Mouse (Mus musculus): ENCODE results near the gene Ampd1. TPM values are rescaled to one million over a fixed set of nuclear protein-coding genes. Genes with fewer than 3 reads are reported as not detected.

Ampd1 gene
- total RNA-seq (2015; ENCODE audit: low replicate concordance) (not detected in 2 replicates), total RNA-seq (2017; ENCODE audit: low replicate concordance) (not detected in 2 replicates)

DNA sequence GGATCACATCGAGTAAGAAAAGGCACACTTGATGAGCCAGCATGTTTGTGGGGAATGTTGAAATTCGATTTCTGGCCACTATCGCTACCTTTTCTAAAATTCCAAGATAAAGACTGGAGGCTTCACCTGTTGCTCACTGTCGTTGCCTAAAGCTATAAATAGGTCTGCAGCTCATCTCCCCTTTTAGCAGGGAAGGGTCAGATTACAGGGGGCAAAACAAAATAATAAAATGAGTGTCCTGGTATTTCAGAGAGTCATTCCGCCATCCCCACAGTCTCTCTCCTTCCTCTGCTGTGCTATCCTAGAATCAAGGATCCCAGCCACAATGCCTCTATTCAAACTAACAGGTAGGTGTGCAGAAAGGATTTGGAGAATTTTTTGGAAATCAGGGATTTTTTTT is at the start of gene Ampd1:
Ampd1 (plus strand) TSS at position 244 of the 400 bp plus-strand sequence.
- ATAC-seq (replicated peaks; ENCODE audit: low FRiP score, poor library complexity, severe bottlenecking): no peak

DNA sequence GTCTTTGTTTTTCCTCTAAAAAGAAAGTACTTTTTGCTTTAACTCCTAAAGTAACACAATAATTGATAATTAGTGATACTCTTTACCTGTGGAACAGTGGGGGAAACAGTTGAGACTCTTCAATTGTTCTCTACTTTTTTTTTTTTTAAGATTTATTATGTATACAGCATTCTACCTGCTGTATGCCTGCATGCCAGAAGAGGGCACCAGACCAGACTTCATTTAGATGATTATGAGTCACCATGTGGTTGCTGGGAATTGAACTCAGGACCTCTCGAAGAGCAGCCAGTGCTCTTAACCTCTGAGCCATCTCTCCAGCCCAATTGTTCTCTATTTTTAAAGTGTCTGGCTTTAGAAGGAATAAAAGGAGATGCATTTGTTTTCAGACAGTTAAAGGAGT is 47.6 kb upstream of the Ampd1 start:
- ATAC-seq (replicated peaks; ENCODE audit: low FRiP score, poor library complexity, severe bottlenecking): no peak; the same call in 1 of the 2 replicates

DNA sequence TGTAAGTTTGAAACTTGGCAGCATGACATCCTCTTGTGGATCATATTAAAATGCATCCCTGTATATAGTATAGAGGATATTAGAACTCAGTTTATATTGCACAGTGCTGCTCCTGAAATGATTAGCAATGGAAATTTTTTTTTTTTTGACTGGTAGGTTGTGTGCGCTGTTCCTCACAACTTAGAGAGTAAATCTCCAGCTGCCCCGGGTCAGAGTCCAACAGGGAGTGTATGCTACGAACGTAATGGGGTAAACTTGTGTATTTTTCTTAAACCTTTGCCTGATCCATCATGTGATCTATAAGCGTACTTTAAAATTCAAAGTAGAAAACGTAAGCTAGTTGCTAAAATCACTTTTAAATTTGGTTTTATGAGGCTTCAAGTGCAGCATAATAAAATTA is 33.5 kb upstream of the Ampd1 start:
- no peak for ATAC-seq (replicated peaks; ENCODE audit: low FRiP score, poor library complexity, severe bottlenecking)

DNA sequence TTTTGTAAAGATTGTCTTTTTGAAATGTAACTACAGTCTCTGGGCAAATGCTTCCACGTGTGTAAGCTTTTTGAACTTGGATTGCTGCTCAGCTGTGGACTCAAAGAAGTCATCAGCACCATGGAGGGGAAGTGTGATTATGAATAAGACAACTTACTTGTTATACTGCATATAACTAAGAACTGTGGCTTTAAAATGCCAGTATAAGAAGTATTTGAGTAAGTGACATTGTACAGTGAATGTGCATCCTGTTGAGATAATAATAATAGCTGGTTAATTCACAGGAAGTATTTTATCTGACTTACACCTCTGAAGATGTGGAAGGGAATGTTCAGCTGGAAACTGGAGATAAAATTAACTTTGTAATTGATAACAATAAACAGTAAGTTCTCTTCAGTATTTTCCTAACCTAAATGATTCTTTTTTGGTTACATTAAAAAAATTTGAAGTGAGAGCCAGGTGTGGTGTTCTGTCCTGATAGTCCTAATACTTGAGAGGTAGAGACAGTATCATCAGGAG is 32.9 kb upstream of the Ampd1 start:
- no peak for ATAC-seq (replicated peaks; ENCODE audit: low FRiP score, poor library complexity, severe bottlenecking)

DNA sequence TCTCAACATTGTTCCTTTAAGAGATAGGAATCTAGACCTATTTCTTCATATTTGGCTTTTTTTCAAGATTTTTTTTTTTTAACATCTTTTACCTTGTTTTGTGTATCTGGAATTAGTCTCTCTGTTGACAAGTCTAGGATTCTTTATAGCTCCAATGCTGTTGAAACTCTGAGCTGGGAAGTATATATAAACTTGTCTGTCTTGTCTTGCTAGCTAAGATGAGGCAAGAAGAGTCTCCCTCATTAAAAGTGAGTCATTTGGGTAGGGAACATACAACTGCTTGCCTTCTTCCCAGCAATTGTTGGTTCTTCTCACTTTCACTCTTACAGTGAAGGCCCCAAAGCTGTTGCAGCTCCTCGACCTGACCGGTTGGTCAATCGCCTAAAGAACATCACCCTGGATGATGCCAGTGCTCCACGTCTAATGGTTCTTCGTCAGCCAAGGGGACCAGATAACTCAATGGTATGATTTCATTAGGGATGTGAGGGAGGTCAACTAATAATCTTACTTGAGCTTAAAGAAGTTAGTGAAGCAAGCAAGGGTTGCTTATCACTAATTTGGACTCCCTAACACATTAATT is 17.7 kb upstream of the Ampd1 start:
- no peak for ATAC-seq (replicated peaks; ENCODE audit: low FRiP score, poor library complexity, severe bottlenecking)

DNA sequence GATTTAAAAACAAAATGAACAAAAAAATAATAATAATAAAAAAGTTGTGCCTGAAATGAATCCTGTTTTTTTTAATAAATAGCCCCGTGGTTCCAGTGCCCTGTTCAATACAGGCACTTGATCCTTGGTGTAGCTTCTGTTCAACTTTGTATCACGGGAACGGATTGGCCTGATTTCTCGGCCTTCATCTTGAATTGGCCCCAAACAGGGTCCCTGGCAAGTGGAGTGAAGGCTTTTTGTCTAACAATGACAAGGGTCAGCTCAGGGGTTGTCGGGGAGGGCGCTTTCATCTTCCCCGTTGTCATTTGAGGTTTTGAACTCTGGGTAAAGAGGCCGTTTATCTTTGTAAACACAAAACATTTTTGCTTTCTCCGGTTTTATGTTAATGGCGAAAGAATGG is 16.1 kb upstream of the Ampd1 start:
- 0 out of 2 replicates have a peak, but pooled peaks have one; percentile 15 for ATAC-seq (replicated peaks; ENCODE audit: low FRiP score, poor library complexity, severe bottlenecking)

DNA sequence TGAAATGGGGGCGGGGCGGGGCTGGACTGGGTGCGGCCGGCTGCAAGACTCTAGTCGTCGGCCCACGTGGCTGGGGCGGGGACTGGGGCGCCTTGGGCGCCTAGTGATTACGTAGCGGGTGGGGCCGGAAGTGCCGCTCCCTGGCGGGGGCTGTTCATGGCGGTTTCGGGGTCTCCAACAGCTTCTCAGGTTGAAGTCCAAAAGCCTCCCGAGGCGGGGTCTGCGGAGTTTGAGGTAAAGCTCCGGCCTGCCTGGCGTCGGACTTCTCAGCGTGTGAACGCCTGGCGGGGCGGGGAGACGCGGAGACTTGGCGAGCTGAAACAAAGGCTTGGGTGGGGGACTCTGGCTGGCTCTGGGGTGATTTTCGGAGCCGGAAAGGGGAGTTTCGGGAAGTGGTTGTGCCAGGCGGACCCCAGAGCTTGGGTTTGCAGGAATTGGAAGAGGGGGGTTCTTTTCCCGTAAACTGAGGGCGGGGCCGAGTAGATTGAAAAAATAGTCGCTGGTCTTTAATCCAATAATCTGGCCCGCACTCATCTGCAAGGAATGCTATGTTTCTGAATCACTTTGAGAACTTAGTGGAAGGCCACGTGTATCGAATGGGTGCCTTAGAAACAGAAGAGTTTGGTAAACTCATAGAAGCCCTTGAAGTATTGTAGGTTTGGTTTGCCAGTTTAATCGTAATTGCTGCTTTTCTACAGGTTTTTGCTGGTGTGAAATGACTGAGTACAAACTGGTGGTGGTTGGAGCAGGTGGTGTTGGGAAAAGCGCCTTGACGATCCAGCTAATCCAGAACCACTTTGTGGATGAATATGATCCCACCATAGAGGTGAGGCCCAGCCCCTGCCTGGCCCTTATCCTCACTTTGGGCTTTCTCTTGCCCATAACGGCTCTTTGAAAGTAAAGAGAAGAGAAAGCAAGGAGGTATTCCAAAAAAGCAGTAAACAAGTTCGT is 15.3 kb upstream of the Ampd1 start, which contains the start of gene Nras:
Nras (plus strand) TSS at position 79 of the 951 bp plus-strand sequence.
- ATAC-seq (replicated peaks; ENCODE audit: low FRiP score, poor library complexity, severe bottlenecking): peak; percentile 99

DNA sequence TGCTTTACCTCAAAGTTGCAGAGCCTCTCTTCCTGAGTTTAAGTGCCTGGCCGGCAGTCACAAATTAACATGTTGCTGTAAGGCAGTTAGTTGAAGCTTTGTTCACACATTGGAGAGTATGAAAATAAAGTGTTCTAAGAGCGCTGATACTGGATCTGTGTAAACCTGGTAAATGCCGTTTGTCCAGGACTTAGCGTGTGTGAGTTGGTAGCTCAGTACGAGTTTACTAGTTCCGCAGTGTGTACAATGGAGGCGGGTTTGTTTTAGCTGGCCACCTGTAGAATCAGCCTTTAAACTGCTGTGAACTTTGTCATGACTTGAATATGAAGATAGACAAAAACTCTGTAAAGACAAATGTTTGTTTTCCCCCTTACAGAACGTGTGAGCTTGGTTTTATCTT is 6.9 kb upstream of the Ampd1 start:
- ATAC-seq (replicated peaks; ENCODE audit: low FRiP score, poor library complexity, severe bottlenecking): no peak

DNA sequence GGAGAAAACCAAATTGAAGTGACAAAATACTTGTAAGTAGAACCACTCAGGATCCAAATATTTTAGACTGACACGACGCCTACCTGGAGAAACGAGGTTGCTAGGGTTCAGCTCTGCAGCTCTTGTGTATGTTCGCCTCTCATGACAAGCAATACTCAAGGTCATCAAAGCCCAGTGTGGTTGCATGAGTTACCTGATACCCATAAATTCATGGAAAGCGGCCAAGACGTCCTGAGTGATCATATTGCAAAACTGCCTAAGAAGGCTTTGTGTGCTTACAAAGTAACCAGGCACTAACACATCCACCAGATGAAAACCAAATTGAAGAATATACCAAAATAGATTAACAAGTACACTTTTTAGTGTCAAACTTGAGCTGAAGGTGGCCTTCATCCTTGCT is 4.8 kb upstream of the Ampd1 start:
- no peak for ATAC-seq (replicated peaks; ENCODE audit: low FRiP score, poor library complexity, severe bottlenecking)

DNA sequence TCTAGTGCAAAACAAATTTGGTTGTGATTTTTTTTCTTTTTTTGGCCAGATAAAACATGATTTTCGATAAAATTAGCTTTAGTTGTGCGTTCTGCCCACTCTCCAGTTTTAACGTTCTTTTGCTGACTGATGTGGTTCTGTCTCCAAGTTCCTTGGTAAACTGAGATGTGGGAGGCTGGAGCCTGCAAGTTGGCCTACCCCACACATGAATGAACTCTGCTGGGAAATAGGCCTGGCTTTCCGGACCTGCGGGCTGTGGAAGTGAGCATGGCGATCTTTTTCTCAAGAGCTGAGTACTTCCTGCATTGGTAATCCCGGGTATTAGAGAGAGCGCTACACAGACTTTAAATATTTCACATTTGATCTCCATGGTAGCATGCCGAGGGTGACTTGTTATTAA is 2.1 kb downstream of the Ampd1 start:
- ATAC-seq (replicated peaks; ENCODE audit: low FRiP score, poor library complexity, severe bottlenecking): no peak

DNA sequence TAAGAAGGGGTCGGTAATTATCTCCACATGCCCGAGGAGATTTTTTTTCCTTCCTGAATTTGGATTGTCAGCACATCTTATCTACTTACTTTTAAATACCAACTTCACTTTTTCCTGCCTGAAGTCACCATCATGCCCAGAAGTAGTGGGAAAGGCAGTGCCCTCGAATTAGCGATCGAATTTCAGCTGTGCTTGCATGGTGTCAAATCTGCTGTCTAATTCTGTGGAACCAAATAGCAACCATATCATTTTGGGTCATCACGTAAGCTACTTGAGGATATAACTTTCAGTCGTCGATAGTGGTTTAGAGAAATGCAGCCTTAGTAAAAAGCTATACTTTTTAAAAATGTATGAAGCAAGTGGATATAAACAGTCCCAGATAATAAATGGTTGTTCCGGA is 2.7 kb downstream of the Ampd1 start:
- ATAC-seq (replicated peaks; ENCODE audit: low FRiP score, poor library complexity, severe bottlenecking): no peak

DNA sequence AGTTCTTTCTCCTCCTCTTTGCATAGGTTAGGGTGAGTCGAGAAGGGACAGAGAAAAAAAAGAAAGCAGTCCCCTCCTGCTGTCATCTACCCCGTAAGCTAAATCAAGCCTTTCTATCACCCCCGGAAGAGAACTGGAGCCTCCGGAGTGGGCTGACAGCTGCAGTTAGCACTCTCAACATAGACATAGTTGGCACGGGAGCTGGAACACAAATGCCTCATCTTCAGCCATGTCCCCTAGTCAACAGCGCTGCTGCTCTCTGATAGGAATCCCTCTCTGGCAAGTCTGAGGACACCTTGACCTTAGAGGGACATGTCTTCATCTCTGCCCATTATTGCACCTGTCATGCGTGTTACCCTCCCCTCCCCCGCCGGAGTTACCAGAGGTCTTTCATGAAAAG is 5.5 kb downstream of the Ampd1 start:
- no peak for ATAC-seq (replicated peaks; ENCODE audit: low FRiP score, poor library complexity, severe bottlenecking)

DNA sequence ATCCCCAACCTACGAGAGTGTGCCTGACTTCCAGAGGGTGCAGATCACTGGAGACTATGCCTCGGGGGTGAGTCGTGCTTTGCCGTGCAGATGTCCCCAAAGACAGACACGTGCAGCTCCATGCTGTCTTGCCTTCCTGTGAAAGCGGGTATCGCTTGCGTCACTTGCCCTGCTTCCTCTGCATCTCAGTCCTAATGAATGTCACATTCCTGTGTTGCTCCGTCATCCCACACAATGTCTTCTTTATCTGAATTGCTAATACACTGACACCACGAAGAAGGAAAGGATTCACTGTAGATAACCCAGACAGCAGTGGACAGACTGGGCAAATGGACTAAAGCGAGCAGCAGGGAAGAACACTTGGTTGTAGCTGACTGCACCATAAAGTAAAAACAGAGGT is 7.2 kb downstream of the Ampd1 start:
- ATAC-seq (replicated peaks; ENCODE audit: low FRiP score, poor library complexity, severe bottlenecking): no peak

DNA sequence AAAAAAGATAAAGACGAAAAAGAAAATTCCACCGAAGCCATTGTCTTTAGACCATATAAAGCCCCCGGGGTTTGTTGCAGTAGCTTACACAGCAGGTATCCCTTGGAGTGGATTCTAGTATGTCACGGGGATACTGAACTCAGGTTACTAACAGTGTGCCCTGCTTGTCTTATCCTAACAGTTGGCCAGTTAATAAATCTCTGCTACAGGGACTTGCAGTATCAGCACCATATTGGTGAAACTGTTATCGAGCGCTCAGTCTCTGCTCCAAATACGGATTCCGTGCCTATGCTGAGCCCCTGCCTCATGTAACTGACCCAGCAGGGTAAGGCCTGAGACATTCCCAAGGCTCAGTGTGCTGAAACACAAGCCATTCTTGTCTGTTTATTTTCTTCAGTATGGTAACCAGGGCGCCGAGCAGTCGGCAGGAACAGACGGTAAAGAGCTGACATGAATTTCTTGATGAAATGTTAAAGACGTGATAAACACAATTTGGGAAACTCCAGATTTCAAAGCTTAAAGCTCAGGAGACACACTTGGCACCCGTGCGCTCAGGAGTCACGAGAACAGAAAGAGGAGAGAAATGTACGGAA is 8.1 kb downstream of the Ampd1 start:
- ATAC-seq (replicated peaks; ENCODE audit: low FRiP score, poor library complexity, severe bottlenecking): no peak

DNA sequence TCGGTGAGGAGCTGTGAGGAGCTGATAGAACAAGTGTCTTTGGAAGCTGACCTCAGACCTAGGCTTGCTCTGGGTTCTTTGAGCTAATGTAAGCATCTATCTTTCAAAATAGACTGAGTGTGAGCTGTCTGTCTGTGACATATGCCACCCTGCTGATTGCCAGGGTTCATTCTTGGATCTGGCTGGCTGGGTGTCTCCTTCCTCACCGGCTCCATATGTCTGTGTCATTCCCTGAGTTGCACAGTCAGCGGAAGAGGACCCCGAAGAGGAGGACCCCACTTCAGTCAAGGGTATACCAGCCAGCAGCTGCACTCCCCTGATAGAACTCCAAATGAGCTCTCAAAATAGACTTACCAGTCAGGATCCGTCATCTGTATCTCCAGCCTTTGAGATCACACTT is 8.9 kb downstream of the Ampd1 start:
- ATAC-seq (replicated peaks; ENCODE audit: low FRiP score, poor library complexity, severe bottlenecking): no peak

DNA sequence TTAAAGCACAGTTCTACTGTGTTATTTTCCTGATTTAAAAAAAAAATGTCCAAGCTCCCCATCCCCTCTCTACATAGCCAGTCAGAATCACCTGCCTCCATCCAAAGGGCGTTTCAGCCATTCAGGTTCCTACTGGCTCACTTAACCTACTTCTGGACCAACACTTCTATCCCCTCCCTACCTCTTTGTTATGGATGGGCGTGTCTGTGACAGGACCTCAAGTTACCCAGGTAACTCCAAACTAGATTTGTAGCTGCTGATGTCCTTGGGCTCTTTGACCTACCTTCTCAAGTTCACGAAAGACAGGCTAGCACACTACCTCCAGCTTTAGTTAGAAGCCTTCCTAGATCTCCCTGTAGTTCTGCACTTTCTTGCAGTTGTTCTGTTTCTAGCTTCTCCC is 12.2 kb downstream of the Ampd1 start:
- ATAC-seq (replicated peaks; ENCODE audit: low FRiP score, poor library complexity, severe bottlenecking): no peak

DNA sequence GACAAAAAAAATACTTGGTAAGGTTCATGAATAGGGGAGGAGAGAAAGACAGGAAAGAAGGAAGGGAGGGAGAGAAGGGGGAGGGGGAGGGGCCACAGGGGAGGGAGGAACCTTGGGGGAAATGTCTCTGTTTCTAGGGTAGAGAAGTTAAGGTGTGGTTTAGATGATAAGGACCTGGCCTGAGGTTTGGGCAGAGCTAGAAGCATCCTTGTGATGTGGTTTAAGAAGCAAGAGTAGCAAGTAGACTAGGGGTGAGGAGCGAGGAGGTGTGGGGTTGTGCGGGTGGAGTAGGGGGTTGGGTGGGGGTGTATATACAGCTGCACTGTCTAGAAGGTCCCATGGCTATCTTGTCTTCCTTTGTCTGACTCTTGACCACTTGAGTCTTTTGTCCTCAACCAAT is 17.9 kb downstream of the Ampd1 start:
- no peak for ATAC-seq (replicated peaks; ENCODE audit: low FRiP score, poor library complexity, severe bottlenecking)

DNA sequence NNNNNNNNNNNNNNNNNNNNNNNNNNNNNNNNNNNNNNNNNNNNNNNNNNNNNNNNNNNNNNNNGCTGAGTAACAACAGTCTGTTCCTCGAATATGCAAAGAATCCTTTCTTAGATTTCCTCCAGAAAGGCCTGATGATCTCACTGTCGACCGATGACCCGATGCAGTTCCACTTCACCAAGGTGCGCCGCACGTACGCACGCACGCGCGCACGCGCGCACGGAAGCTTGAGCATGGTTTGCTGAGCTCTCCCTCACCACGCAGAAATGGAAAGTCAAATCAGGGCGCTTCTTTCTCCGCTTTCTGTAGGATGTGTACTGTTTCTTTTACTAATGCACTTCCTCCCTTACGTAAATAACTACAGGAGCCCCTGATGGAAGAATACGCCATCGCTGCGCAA is 24.8 kb downstream of the Ampd1 start:
- ATAC-seq (replicated peaks; ENCODE audit: low FRiP score, poor library complexity, severe bottlenecking): no peak

DNA sequence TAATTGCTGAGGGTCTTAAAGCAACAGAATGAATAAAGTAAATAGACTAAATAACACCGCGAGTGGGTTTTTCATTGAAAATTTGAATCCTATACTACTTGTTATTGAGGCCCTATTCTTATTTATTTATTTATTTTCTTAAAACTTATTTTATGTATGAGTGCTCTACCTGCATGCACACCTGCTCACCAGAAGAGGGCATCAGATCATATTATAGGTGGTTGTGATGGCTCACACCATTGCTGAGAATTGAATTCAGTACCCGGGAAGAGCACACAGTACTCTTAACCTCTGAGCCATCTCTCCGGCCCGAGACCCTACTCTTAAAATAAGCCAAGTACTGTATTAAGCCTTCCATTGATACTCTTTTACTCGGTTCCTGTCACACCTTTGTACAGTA is 25.9 kb downstream of the Ampd1 start:
- ATAC-seq (replicated peaks; ENCODE audit: low FRiP score, poor library complexity, severe bottlenecking): no peak

DNA sequence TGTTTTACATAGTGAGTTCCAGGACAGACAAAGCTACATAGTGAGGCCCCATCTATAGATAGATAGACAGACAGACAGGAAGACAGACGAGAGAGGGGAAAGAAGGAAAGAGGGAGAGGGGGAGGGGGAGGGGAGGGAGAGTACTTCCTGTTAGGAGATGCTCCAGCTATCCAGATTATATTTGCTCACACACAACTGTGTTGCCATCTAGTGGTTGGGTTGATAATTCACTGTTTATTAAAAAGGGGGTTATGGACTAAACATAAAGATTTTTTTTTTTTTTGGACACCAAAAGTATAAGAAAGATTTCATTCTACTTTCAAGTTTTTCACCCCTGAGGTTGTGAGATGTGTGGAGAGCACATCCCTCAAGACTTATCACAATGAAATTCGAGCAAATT is 26.9 kb downstream of the Ampd1 start:
- ATAC-seq (replicated peaks; ENCODE audit: low FRiP score, poor library complexity, severe bottlenecking): no peak

DNA sequence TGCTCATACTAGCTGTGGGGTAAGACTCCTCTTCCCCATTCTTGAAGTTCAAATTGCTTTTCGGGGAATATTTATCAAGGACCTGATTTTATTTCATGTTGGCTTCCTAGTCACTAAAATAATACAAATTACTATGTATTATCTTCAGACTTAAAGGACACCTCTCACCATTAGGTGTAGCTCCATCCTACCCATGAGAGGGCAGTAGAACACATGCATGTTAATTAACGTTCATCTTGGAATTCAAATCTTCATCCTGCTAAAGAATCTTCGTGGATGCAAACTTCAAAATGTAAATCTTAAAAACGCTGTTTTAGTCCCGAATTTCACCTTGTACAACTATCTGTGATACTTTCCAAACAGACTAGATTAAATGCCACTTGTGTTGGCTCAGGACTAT is 27.4 kb downstream of the Ampd1 start:
- ATAC-seq (replicated peaks; ENCODE audit: low FRiP score, poor library complexity, severe bottlenecking): no peak

Measured in erythroid progenitor cell, adult 5-6 weeks (primary cell).